Mouse (Mus musculus) cerebellum, adult (tissue): ENCODE data around the gene Fam161b.
"Not testable (repeated sequence)": the region's sequence is repeated elsewhere in the genome, so short reads cannot be mapped to it uniquely, and the experiment has no call there.

Experiments used
- ATAC-seq: cut with Nextera tagmentation; 2 replicates; pipeline ENCODE4 v1.9.2; 2017; ENCODE audit warnings: mild to moderate bottlenecking, moderate library complexity, mixed read lengths; ENCODE audit not compliant: insufficient number of reproducible peaks, low FRiP score, low TSS enrichment

The Fam161b gene

DNA sequence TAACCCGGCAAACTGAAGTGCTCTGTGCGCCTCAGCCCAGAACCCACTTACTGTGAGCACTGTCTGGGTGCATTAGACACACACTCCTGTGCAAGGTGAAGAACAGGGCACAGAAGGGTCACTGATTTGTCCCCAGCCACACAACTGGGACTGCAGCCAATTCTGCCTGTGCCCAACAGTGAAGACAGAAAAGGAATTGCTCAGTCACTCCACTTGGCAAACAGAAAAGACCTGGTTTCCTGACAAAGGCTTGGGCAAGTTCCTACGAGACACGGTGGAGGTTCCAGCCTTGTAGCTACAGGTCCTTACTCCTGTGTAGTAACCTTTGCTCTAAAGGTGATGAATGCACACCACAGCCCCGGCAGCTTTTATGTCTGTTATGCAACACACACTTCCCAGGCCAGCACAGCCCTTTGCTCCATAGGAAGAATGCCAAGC, 23.0 kb upstream of the Fam161b start:
- no peak for ATAC-seq

DNA sequence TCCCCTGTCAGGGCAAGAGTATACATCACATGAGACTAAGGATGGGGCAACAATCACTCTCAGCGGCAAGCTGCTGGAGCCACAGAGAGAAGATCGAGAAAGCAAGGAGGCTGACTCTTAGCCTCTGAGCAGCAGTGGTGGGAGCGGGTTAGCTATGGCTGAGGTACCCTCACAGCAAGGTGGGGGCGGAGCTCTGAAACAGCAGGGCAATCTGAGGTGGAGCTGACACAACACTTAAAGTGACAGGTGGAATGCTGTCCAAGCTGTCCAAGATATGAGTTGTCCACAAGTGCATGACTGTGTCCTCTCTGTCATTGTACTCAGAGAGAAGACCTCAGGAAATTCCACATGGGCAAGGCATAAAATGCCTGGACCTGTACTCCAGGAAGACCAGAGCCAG, 20.7 kb upstream of the Fam161b start:
- no peak for ATAC-seq

DNA sequence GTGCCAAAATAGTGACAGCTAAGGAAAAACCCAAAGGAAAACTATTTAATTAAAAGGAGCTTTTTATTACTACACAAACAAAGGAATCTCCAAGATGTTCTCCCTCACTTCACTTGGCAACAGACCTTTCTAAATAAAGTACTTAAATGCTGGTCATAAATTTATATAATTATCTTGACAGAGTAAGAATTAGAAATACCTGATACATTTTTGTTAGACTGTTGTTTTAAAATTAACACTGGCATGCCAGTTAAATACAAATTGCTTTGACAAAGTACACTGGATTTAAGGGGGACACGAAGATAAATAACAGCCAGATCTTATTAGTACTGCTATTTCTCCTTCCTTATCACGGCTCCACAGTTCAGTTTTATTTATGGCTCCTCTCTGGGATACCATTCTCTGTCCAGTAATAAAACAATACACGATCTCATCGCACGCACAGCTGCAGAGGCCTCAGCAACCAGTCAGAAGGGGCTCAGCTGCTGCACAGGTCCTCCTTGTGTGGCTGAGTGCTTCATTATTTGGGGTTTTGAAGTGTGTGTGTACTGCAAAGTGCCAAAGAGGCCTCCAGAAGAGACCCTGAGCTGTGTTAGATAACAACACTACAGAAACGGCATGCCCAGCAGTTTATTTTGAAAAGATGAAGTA, 12.3 kb upstream of the Fam161b start:
- ATAC-seq, result no peak

DNA sequence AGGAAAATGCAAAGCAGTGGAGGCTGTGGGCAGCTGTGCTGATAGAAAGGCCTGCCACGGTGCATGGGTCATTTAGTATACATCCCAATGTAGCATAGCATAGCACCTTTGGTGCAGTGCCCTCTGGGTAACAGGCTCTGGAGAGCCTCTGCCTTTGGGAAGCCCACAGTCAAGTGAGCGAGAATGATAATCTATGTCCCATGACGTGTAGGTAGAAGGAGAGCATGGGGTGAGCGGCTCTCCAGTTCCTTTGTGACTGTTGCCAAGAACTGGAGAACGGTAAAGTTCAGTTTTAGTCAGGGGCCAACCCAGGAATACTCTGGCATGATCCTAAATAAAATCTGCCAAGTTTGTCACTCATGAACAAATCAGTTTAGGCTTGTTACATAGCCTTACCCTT, 10.0 kb upstream of the Fam161b start:
- no peak for ATAC-seq

DNA sequence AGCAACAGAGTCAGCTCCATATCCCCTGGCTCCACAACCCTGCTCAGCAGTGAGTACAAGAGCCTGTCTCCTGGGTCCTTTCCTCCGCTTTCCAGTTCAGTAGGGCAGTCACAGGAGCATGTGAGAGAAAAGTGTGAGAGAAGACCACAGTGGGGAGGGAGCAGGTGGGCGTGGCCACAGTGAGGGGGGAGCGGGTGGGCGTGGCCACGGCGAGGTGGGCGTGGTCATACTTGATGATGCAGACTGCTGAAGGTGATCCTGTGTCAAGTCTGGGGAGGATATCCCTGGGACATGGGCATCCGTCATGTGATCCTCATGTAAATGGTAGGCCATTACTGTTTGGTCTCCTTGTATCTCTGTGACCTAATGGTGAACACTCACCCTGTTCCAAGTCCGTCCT, 5.3 kb upstream of the Fam161b start:
- ATAC-seq, result no peak

DNA sequence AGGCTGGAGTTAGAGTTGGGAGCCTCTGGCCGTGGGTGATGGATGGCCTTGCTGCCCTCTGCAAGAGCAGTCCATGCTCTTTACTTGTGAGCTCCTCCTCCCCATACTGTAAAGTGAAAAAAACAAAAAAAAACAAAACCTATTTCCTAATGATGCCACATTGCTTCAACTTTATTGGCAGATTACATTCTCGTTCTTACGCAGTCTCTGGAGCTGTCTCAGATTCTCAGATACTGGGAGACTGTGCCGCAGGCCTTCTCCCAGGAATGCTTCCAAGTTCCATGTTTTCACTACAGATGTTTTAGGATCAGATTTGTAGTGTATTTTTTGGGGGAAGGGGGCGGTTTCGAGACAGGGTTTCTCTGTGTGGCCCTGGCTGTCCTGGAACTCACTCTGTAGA, 3.5 kb upstream of the Fam161b start:
- ATAC-seq, result no peak

DNA sequence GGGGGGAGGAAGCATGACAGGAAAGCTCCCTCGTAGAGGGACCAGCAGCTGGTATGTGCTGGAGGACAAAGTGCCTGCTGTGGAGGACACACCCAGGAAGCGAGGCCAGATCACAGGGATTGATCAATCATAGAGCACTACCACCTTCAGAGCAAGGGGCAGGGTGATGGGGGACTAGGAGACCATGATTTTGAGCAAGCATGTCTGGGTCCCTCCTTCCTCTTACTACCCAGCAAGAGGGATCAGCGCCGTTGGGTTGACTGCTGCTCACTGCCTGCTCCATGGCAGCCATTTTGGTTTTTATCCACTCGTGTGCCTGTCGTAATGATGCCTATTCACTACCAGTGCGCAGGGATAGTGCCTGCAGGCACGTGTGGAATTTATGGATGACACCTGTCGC, 2.7 kb upstream of the Fam161b start:
- ATAC-seq, result no peak

DNA sequence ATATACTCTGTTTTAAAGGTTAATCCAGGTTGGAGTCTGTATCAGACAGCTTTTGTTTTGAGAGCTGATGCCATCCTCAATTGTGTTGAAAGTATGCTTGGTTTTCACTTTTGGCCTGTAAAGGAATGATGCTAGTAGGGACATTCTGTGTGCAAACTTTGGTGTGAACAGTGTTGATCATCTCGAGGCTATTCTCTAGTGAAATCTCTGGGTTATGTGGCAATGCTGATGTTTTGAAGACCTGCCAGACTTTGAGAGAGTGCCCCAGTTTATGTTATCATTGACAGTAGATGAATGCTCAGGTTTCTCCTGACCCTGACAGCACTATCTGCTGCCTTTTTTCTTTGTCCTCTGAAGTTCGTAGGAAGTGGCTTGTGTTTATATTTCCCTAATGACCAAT, 1.2 kb upstream of the Fam161b start:
- ATAC-seq, result no peak

DNA sequence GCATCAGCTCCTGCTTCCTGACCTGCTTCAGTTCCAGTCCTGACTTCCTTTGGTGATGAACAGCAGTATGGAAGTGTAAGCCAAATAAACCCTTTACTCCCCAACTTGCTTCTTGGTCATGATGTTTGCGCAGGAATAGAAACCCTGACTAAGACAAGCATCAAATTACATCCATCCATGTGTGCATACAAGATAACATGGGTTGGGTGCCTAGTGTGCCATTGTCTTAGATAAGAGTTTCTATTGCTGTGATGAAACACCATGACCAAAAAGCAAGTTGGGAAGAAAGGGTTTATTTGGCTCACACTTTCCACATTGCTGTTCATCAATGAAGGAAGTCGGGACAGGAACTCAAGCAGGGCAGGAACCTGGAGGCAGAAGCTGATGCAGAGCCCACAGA, 2.9 kb downstream of the Fam161b start:
- ATAC-seq, result not testable (repeated sequence)

DNA sequence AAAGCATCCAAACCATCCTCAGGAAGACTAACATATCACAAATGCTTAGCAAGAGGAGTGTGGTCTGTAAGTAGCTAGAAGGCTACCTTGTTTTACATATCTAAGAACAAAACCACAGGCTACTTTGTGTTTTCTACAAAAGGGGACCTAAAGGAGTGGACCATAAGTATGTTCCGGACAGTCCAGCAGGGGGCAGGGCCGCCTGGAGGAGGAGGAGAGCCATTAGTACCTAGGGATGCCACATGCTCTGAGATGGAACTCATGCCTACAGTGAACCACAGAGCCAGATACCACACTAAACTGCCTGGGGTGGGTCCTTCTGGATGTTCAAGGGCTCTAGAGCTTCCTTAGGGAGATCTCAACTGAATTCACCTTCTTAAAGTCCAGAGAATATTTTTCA, 14.4 kb downstream of the Fam161b start:
- no peak for ATAC-seq

DNA sequence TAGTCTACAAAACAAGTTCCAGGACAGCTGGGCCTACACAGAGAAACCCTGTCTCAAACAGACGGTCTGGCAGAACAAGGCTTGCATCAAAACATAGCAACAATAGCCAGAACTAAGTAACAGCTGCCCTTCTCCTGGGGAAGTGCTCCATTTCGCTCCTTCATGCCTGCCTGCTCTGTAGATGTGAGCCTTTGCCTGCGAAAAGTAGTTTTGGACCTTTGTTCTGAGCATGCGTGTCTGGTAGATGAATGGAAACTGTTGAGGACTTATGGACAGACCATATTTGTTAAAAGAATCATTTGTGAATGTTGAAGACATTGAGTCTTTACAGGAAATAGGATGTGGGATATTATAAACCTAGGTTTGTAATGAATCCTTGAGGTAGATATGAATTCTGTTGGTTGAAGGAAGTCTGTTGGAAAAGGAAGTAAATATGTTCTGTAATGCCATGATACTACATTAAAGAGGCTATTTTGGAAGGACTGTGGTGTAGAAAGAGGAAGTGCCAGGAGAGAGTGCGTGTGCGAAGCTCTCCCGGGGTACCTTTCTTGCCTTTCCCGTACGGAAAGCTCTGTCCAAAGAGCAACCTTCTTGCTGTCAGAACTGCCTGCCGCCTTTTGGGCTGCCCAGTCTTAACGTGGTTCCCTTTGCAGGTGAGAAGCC, 24.5 kb downstream of the Fam161b start:
- ATAC-seq, result no peak

DNA sequence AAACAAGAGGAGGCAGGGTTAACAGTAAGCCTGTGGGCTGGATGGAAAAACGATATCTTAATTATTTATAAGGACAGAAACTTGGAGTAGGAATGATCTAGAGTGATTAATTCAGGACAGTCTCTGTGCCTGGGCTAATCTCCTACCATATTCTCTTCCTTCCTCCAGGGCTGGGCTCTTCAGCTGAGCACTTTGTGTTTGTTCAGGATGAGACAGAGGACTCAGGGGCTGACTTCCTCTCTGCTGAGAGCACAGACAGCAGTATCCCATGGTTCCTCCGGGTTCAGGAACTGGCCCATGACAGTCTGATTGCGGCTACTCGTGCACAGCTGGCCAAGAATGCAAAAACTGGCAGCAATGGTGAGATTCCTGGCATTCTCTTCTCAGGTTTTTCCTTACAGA, 34.5 kb downstream of the Fam161b start:
- ATAC-seq, result no peak

DNA sequence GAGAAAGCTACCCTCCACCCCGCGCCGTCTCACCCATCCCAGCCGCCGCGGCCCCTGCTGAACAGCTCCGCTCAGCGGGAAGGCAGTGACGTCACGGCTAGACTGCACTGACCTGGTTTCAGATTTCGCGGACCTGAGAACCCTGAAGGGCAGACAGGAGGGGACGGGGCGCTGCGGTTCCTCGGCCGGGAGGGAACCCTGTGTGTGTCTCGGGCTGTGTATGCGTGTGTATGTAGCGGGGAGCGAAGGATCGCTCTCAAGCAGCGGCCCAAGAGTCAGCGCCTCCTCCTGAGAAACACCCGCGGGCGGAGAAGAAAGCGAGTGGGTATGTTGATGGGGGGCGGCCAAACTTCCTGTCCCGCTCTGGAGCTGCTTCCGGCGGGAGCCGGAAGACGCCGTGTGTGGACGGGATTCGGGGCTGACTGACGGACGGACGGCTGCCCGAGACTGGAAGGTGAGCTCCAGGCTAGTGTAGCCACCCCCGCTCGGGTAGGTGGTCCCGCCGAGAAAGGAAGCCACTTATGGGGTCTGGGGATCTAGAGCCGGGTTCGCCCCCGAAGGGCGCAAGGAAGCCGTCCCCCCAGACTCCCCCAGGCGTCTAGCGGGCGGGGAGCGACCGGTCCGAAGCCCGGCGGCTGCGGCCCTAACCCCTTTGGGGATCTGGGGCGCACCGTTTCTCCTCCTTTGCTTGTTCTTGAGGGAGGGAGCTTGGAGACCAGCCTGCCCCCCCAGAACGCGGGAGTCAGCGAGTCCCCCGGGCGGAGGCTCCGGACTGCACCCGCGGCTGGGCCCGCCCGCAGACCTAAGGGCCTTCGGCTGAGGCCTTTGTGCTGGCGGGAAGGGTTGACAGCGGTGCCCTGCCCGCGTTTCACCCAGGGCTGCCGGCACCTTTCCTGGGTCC, 44.7 kb downstream of the Fam161b start, which contains the start of gene Zfp410:
Gene Zfp410, plus strand, starts transcription at position 132 of the 901 bp plus-strand sequence.
- ATAC-seq, result peak; percentile 86

DNA sequence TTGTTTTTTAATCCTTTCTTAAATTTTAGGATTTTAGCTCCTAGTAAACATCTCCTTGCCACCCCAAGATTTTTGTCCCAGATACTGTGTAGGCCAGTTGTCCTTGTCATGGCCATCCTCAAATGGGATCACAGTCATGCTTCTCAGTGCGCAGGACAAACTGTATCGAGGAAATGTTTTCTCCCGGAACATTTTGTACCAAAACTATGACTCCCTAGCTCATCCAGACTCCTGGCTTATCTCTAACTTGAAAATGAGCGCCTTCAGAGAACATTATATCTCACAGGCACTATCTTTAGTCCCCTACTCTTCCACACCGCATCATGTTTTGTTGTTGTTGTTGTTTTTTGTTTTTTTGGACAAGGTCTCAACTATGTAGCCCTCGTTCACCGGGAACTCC, 45.6 kb downstream of the Fam161b start:
- no peak for ATAC-seq

DNA sequence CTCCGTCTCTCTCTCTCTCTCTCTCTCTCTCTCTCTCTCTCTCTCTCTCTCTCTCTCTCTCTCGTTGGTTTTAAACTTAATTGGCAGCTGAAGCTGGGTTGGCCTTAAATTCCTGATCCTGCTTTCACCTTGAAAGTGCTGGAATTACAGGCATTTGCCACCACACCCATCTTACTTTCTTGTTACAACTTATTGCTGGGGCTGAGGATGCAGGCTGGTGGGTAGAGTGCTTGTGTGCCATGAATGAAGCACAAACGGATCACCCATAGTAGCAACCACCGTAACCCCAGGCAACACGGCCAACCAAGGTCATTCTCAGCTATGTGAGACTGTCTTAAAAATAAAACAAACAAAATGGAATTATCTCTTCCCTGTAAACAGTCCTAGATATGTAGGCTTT, 50.3 kb downstream of the Fam161b start:
- no peak for ATAC-seq

DNA sequence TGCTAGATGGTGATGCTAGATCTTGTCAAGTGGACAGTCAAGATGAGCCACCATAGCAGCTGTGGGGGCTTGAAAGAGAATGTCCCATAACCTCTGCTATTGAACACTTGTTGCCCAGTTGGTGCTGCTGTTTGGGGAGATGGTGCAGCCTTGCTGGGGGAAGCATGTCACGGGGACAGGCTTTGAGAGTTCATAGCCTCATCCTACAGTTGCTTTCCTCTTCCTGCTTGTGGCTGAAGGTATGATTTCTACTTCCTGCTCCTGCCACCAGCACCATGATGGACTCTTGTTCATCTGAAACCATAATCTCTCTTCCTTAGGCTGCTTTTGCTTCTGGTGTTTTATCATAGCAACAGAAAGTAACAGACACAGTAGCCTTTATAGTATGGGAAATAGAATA, 57.1 kb downstream of the Fam161b start:
- no peak for ATAC-seq

DNA sequence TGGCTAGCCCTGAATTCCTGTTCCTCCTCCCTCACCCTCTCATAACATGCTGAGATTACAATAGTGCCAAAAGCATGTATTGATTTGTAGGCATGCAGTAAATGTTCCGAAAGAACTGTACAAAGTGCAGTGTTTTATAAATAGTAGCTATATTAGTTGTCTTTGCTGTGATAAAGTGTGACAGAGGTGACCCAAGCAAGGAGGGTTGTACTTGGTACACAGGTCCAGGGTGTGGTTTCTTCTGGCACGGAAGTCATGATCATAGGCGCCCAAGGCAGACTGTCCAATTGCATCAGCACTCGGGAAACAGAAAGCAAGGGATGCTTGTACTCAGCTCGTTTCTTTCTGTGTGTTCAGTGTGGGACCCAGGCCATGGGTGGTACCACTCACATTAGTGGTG, 57.5 kb downstream of the Fam161b start:
- no peak for ATAC-seq

DNA sequence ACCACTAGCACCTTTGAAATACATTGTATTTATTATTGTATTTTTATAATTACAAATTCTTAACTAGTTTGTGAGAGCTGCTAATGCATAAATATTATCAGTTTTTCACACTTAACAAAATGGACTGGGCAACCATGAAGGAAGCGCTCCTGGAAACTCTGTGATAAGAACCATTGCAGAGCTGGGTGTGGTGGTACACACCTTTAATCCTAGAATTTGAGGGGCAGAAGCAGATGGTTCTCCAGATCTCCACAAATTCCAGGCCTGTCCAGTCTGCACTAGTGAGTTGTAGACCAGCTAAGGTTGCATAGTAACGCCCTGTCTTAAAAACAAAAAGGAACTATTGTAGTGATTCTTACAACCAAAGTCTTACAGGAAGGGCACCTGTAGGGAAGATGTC, 62.4 kb downstream of the Fam161b start:
- no peak for ATAC-seq

DNA sequence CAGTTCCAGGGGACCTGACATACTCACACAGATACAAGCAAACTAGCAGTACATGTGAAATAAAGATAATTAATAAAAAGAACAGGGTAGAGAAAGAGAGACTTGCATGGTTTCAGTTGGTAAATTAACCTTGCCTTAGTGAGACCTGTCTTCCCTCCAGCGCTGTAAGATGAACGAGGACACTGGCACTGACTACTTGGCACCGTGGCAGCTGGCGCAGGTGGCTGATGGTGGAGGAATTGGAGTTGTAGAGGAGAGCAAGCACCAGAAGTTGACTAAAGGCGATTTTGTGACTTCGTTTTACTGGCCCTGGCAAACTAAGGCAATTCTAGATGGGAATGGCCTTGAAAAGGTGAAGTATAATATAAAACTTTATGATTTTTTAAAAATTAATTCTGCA, 63.8 kb downstream of the Fam161b start:
- ATAC-seq, result no peak
